Mouse (Mus musculus) urinary bladder, postnatal 36 days (tissue): ENCODE data around the gene Klri2.
A peak's percentile ranks its signal among the peaks of the same experiment; 100 is the strongest.
"Not testable (repeated sequence)": the region's sequence is repeated elsewhere in the genome, so short reads cannot be mapped to it uniquely, and the experiment has no call there.

Source experiments
- DNase-seq, 2 experiments: peaks; one replicate each; pipeline ENCODE4 v3.0.0; 2022; ENCODE audit warnings: low spot score in 2 of 2, mixed read lengths in 1 of 2

Gene Klri2

GRCm38 (mm10) chr6:129740069-129740721, at the start of gene Klri2:
Klri2 (minus strand) TSS chr6:129740484.
- no peak for DNase-seq

- not testable (repeated sequence) for DNase-seq
Measured at GRCm38 (mm10) chr6:129784170-129784569, 43.9 kb upstream of the Klri2 start, which contains the start of gene Gm156. Gm156 (minus strand) TSS chr6:129784270.

- no peak for DNase-seq
Measured at GRCm38 (mm10) chr6:129747654-129748032, 7.4 kb upstream of the Klri2 start.

GRCm38 (mm10) chr6:129747016-129747653, 6.9 kb upstream of the Klri2 start:
- no peak for DNase-seq

- DNase-seq, result no peak
Measured at GRCm38 (mm10) chr6:129746151-129746550, 5.9 kb upstream of the Klri2 start.

- no peak for DNase-seq
Measured at GRCm38 (mm10) chr6:129736414-129736813, 3.9 kb downstream of the Klri2 start.

GRCm38 (mm10) chr6:129727237-129727636, 13.0 kb downstream of the Klri2 start:
- DNase-seq, result no peak

GRCm38 (mm10) chr6:129721390-129721789, 18.9 kb downstream of the Klri2 start:
- DNase-seq, result no peak

- DNase-seq, result no peak
Measured at GRCm38 (mm10) chr6:129720487-129720886, 19.8 kb downstream of the Klri2 start.

GRCm38 (mm10) chr6:129717032-129717431, 23.3 kb downstream of the Klri2 start, which contains the start of gene Klri1:
Klri1 (minus strand) TSS chr6:129717132.
- no peak for DNase-seq

- DNase-seq, result no peak
Measured at GRCm38 (mm10) chr6:129713566-129713965, 26.7 kb downstream of the Klri2 start.

- not testable (repeated sequence) for DNase-seq
Measured at GRCm38 (mm10) chr6:129691436-129691835, 48.8 kb downstream of the Klri2 start.

GRCm38 (mm10) chr6:129680379-129680778, 59.9 kb downstream of the Klri2 start:
- DNase-seq, result peak; percentile 1
